Mouse (Mus musculus) cerebellum, postnatal 14 days (tissue): ENCODE results near the gene Sh2d7.
A peak's percentile ranks its signal among the peaks of the same experiment; 100 is the strongest.

Experiments used
- DNase-seq, 2 experiments: peaks; one replicate each; pipeline ENCODE4 v3.0.0; 2021; ENCODE audit warnings: mixed read lengths in 2 of 2

The Sh2d7 gene

DNA sequence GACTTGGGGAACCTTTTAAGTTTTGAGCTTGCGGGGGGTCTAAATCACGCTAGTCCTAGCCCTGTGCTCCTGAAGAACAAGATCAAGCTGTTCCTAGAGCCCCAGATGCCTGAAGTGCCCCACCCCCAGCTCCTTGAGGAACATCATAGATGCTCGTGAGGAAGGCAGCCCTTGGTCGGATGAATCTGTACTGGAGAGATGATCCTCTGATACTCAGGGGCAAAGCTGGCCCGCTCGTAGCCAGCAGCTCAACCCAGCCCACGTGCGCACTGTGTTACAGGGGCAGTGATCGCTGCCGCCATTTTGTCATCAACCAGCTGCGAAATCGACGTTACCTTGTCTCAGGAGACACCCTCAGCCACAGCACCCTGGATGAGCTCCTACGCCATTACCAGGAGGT lies at the start of gene Sh2d7:
Gene Sh2d7, plus strand, starts transcription at position 301 of the 400 bp plus-strand sequence.
- no peak for DNase-seq

DNA sequence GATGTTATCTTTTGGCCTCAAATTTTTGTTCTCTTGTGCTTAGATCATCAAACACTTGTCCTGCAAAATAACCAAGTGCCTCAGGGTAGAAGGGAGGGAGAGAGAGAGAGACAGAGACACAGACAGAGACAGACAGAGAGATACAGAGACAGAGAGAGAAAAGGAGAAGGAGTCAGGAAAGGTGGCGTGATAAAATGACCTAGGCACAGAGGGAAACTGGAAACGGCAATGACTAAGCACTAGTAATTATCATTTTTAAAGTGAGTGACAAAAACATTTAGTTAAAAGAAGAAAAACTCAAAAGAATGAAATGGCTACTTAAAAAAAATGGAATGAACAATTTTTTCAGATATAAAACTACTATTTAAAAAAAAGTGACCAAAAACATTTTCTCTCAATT lies 49.2 kb upstream of the Sh2d7 start:
- DNase-seq: no peak

DNA sequence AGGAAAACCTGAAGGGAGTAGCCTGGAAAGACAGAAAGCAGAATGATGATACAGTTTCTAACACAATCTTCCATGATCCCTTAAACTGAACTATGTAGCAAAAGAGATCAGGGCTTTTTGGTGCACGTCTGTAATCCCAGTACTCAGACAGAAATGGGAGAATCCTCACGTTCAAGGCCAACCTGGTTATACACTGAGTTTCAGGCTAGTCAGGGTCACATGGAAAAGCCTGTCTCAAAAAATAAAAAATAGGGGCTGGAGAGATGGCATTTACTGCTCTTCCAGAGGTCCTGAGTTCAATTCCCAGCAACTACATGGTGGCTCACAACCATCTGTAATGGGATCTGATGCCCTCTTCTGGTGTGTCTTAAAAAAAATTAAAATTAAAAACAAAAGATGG lies 48.4 kb upstream of the Sh2d7 start:
- no peak for DNase-seq

DNA sequence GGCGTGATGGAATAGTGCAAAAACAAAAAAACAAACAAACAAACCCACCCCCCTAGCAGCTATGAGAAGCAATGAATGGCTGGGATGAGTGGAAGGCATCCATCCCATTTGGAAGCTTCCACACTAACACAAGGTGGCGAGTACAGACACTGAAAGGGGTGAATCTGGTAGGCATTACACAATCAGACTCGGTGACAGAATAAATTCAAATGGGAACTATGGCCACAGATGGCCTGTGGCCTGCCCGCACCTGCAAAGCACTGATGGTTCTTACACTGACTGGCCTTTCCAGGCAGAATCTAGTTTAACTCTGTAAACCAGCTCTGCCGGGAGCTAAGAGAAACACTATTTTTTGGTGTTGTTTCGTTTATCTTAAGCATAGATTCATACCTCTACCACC lies 39.5 kb upstream of the Sh2d7 start:
- DNase-seq: peak; percentile 19 to 41

DNA sequence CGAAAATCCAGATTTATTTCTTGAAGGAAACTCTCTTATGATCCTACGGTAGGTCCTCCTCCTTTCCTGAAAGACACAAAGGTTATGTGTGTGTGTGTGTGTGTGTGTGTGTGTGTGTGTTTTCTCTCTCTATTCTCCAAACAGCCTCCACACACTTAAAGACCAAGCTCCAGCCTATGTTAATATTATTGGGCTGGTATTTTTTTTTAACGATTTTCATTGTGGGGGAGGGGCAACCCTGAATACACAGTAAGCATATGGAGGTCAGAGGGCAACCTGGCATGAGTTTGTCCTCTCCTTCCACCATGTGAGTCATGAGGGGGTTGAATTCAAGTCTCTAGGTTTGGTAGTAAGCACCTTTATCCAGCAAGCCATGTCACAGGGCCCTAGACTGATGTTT lies 39.0 kb upstream of the Sh2d7 start:
- peak; percentile 25 to 27 for DNase-seq

DNA sequence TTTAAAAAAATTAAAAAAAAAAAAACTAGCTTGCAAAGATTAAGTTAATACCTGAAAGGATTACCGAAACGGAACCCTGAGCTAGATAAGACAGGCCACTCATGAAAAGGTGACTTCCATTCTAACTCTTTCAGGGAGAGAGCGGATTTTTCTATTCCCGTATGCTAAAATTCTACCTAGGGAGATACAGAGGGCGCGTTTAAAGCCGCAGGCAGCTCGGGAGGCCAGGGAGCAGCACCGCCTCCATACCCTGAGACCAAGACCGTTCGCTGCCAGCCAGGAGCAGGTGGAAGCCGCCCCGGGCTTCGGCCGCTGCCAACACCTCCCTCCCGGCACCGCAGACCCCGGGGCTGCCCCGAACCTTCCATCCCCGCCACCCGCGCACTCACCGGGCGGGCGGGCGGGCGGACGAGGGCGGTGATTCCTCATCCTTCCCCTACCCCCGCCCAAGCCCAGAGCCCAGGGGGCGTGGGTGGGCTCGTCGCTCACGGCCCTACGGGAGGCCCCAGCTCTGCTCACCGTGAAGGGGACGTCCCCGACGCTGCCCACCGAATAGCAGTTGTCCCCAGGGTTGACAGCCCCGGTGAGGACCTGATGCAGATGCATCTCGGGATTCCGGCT lies 37.8 kb upstream of the Sh2d7 start:
- peak; percentile 76 to 84 for DNase-seq

DNA sequence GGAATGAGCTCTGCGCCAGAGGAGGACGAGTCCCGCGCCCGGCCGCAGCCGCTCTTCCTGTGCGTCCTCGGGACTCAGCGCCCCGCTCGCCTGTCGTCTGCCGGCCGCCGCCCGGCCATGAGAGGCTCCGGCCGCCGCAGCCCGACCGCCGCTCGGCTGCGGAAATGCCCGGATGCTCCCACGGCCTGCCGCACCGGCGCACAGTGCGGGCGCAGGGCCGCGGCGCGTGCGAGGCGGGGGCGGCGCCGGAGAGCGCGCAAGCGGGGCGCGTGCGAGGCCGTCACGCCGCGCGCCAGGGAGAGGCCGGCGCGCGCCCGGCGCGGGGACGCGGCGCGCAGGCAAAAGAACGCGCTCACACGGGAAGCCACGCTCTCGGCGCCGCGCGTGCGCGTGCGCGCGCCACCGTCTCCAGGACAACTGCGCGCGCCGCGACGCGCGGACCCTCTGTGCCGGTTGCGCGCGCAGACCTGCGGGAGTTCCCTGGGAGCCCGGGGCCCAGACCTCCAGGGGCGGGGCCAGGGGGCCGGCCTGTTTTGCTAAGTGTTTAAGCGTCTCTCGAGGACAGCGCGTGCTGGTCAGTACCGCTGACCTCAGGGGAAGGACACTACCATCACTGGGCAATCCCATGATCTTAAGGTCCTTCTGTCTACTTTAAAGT lies 37.2 kb upstream of the Sh2d7 start, which contains the start of gene Dmxl2:
Gene Dmxl2, minus strand, starts transcription at position 174 of the 658 bp plus-strand sequence.
- DNase-seq: peak; percentile 95 to 96

DNA sequence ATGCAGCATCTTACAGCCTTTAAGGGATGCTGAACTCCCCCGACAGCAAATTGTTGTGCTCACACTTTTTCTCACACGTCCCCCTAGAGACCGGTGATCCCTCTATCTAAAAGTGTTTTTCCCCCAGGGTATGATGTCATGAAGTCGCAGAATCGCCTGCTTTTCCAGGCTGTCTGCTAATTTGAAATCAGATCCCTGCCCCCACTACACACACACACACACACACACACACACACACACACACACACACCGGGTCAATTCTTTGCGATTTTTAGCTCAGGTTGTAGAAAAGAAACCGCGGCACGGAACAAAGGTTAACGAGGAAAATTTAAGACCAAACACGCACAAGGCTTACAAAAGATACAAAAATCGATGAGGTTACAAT lies 36.7 kb upstream of the Sh2d7 start:
- peak in 1 of 2 experiments; percentile 64 for DNase-seq

DNA sequence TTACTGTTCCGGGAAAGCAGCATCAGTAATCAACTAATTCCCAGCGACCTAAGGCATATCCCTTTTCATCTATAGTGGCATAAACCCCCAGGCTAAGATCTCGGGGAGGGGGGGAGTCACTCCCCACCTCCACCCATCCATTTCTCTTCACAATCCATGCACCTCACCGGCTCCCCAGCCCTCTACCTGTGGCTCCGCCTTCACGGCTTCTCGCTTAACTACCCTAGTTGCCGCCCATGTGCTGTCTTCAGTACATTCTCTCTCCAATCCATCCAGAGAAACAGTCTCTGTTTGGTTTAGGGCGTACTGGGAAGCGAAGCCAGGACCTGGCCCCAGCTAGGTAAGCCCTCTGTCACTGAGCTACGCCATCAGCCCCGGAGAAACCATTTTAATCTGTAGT lies 35.9 kb upstream of the Sh2d7 start:
- DNase-seq: peak; percentile 37 to 47

DNA sequence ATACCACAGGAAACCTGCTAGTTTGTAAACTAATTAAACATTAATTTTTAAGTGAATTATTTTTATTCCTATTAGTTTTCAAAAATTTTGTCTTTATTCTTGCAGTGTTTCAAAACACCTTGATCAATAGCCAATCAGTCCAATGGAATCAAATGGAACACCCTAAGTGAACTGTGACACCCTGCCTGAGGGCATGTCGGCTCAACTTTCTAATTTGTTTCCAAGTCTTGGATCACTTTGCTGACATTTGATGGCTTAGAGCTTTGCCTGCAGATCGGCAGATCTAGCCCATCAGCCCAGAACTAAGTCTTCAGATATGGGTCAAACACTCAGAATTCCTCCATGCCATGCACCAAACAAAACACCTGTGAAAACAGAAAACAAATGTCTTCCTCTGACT lies 22.8 kb upstream of the Sh2d7 start:
- no peak for DNase-seq

DNA sequence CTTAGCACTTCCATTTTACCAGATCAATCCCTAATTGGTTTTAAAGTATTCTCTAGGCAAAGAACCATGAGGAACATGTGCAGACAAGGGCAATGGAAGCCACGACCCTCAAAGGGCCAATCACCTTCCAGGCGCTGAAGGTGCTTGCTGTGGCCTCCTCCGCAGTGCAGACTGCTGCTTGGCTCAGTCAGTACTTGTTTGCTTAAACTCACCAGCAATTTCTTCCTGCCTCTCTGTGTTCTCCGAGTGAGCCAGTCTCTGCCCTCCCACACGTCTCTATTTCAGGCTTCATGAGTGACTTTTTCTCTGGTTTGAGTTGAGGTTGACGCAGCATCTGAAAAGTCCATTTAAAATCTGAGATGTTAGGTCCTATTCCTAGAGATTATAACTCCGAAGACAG lies 19.9 kb upstream of the Sh2d7 start:
- DNase-seq: no peak

DNA sequence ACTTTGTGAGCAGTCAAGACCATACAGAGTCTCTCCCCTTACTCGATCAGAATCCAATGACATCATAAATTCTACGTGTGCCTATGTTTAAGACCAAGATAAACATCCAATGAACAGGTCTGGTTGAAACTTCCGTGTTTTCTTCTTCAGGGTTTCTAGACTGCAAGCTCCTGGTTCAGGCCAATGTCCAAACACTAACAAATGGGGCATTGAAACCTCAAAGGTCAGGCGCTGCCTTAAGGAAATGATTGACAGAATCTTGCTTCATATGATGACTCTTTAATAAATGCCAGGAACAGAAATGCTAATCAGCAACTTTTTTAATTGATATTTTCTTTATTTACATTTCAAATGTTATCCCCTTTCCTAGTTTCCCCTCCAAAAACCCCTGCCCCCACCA lies 18.5 kb upstream of the Sh2d7 start:
- no peak for DNase-seq

DNA sequence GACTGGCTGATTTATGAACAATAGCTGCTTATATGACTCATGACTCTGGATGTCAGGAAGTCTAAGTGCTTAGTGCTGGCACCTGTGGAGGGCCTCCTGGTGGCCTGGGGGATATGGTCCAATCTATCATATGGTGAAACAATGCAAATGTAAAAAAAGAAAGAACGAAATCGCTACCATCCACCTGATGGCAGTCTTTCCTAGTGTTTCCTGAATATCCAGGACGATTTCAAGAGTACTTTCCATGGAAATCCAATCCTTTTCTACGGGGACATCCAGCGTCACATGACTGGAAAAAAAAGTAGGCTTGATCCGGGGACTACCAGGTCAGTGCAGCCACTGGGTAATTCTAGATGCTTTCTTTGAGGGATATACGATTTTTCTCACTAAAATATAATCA lies 11.1 kb upstream of the Sh2d7 start:
- DNase-seq: peak; percentile 44 to 55

DNA sequence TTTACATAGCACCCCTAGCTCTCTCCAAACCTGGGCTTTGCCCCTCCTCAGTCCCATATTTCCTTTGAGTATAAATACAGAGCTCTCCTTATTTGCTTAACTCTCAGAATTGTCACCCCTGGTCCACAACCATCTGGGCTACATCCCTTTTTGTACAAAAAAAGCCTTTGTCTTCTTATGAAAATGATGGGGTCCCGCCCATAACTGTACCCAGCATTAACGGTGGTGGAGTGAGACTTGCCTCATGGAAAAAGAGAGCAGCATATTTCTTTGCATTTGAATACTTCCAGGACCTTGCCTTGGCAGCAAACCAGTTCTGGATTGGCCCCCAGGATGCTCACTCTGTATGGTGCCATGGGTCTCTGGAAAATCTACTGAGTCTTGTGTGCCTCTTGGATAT lies 8.8 kb upstream of the Sh2d7 start:
- no peak for DNase-seq

DNA sequence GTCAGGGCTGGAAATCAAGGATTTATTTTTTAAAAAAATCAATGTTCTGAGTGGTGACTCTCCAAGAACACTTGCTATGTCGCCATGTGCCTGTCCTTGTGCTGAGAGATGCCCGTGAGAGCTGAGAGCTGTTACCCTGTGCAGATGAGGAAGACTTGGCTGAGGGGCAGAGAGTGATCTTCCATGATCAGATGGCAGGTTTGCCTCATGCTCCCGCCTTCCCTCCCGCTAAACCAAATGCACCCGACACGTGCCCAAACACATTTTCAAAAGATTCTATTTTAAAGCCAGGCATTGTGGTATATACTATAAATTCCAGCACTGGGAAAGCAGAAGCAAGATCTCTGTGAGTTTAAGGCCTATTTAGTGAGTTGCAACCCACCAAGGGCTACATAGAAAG lies 7.9 kb upstream of the Sh2d7 start:
- DNase-seq: no peak

DNA sequence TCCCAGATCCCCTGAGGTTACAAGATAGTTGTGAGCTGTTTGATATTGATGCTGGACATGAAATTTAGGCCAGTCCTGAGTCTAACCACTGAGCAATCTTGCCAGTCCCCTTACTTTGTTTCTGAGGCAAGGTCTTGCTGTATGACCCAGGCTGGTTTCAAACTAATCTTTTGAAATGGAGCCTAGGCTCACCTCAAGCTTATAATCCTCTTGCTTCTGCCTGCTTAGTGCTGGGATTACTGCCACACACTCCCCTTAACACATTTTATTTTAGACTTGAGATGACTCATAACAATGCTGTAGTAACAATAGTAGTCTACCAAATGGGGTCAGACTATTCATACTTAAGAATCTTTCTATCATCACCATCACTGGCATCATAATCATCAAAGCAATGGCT lies 7.4 kb upstream of the Sh2d7 start:
- DNase-seq: no peak

DNA sequence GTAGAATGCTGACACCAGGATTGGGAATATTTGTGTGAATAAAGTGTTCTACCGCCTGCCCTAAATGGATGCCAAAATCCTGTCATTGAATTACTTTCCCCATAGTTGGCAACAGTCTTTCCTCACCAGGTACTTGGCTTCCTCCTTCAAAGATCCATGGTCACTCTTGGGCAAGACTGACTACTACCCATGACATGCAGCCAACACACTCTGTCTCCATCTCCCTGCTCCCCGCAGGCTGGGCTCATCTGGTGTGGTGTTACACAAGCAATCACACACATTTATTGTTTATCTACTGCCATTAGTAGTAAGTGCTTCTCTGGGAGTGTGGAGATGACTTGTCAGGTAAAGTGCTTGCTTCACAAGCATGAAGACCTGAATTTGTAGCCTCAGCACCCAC lies 5.9 kb upstream of the Sh2d7 start:
- peak; percentile 75 to 85 for DNase-seq

DNA sequence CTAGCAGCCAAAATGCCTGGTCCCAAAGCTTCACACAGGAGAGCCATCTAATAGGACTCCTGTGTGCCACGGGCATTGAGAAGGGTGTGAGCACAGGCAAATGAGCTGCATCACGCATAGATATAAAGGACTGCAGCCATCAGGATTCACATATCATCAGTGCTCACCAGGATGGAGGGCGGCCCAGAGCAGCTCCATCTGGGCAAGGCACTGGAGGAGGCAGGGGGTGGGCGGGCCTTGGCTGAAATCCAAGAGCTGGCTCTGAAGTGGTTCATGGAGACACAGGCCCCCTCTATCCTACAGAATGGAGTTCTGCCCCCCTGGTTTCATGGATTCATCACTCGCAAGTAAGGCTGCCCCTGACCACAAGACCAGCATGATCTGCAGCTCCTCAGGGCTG lies 4.8 kb upstream of the Sh2d7 start:
- DNase-seq: peak; percentile 93 to 96

DNA sequence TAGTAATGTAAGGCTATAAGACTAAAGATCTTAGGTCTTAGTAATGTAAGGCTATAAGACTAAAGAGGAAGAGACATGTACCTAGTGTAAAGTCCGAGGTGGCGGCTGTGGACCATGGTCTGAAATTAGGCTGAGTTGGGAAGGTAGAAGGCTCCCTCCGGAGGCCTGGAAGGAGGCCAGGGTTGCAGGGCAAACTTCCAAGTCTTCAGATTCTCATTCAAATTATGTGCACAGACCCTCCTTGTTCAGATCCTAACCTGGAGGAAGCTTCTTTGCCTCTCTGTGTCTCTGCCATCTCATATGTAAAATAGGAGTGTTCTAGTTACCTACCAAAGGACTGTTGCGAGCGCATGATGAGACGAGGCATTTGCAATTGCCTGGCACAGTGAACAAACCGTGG lies 2.5 kb upstream of the Sh2d7 start:
- peak; percentile 87 to 88 for DNase-seq

DNA sequence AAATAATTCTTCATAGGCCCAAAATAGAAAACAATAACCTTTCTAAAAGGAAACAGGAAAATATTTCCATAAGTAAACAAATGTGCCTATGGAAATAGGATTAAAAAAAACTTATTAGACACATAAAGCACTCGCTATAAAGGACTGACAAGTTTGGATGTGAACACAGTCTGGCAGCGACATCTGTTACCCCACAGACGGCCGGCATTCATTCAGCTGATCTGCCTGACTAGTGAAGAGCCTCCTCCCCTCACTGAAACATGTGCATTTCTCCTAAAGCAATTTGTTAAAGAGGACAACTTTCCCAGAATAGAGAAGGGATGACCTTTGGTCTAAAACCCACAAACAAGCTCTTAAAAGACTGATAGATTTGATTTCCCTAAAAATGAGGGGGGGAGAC lies 1.8 kb upstream of the Sh2d7 start:
- peak in 1 of 2 experiments; percentile 49 for DNase-seq

DNA sequence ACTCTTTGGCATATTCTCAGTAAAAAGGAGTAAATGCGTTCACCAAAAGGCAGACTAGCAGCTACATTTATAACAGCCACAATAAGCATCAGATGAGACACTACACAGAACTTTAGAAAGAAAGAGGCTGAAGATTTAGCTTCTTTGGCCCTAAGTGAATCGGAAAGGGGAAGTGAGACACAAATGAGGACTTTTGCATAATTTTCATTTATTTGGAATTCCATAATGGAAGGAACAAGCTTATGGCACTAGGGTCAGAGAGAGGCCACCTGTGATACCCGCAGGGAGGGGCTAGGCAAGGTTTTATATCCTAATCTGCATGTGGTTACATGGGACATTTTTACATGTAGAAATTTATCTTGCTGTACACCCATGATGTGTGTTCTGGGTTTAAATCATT lies 1.3 kb upstream of the Sh2d7 start:
- DNase-seq: no peak

DNA sequence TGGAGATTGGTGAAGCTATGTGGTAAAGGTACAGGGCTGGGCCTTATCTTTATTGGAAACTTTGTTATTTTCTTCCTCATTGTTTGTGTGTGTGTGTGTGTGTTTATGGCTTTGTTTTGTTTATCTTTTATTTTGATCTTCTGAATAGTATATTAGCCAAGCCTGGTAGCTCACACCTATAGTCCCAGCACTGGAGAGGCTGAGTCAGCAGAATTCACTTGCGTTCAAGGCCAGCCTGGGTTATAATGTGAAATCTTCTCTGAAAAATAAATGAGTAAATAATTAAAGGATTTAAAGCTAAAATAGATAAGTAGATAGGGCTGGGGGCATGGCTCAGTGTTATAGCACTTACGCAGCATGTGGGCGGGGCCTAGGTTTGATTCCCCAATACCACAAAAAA lies 540 bp upstream of the Sh2d7 start:
- no peak for DNase-seq

DNA sequence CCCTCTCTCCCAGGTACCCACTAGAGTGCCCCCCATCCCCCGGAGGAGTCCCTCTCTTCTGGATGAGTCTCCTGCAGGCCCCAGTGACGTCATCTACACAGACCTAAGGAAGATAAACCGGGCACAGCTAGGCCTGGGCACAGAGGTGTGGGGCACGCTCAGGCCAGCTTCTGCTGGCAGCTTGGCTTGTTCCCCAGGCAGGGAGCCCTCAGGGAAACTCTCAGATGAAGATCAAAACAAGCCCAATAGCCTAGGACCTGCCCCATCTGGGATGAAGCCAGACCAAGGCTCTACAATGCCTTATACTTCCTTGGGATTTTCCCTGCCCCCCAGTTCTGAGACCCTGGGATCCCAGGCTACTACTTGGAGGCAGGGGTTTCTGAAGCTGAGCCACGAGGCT lies 2.0 kb downstream of the Sh2d7 start:
- no peak for DNase-seq

DNA sequence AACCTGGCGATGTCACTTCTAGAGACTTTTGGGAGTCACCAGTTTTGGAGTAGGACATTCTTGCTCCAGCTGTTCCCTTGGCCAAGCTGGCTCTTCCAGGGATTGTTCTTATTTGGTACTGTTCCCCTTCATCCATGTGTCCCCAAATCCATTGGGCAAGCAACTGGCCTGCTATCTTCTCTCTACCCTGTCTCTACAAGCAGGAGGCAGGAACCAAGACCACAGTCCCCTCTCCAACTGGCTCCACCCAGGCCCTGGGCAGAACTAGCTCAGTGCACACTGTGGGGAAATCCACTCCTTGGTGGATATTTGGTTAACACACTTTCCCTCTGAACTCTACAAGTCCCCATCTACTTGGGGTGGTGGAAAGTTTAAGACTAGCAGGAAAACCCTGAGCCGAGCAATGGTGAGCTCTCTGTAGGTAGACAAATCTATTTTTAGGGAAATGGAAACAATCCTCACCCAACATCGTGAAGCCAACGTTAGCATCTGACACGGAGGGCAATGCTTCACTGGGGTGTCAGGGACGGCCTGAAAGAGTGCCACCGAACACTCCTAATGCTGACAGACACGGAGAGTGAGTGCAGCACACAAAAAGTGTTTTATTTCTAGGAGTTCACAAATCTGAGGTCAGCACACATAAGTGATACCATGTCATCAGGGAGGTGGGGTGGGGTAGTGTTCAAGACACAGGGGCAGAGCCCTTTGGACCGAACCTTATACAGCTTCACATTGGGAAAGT lies 5.6 kb downstream of the Sh2d7 start:
- DNase-seq: no peak
